Mouse (Mus musculus) olfactory bulb, adult 2 months (tissue): ENCODE measurements around the gene Irf2bpl. TPM values are rescaled to one million over a fixed set of nuclear protein-coding genes. Genes with fewer than 3 reads are reported as not detected.

Experiments
- H3K27ac ChIP-seq: fragments of 200-500 bp; 2 replicates; pipeline ENCODE4 v1.5.1; 2012; ENCODE audit warnings: low read depth, low read length; ENCODE audit not compliant: insufficient read depth
- H3K4me1 ChIP-seq: fragments of 200-500 bp; 2 replicates; pipeline ENCODE4 v1.6.1; 2012; ENCODE audit warnings: low read length; ENCODE audit not compliant: control insufficient read depth, insufficient read depth
- H3K4me3 ChIP-seq: fragments of 200-500 bp; 2 replicates; pipeline ENCODE4 v1.5.1; 2012; ENCODE audit warnings: mild to moderate bottlenecking, low read depth, low read length, moderate library complexity; ENCODE audit not compliant: insufficient read depth
- CTCF ChIP-seq: fragments of 200-500 bp; IDR thresholded peaks from 2 replicates; pipeline ENCODE4 v1.5.1; 2012; ENCODE audit warnings: low read depth, mild to moderate bottlenecking, low read length, moderate library complexity; ENCODE audit not compliant: insufficient read depth
- POLR2A ChIP-seq: fragments of 200-500 bp; IDR thresholded peaks from 2 replicates; pipeline ENCODE4 v1.6.1; 2012; ENCODE audit warnings: mild to moderate bottlenecking, low read depth, low read length, moderate library complexity; ENCODE audit not compliant: insufficient read depth
- WGBS: fragments of 180-500 bp; shearing (Covaris S2); methylation state at CpG from one replicate; pipeline ENCODE4 v1.1.7; 2018; 5-methylcytosine and 5-hydroxymethylcytosine counted together
- polyA plus RNA-seq: library from polyadenylated mRNA; stranded (reverse); fragments of >200 nt; gene quantifications from 2 replicates; pipeline ENCODE4 v1.2.4, GENCODE M21; 2012; ENCODE audit warnings: low replicate concordance; ENCODE audit not compliant: missing spikeins, insufficient read depth, insufficient read length

Gene Irf2bpl
- not detected in 2 replicates for polyA plus RNA-seq

DNA sequence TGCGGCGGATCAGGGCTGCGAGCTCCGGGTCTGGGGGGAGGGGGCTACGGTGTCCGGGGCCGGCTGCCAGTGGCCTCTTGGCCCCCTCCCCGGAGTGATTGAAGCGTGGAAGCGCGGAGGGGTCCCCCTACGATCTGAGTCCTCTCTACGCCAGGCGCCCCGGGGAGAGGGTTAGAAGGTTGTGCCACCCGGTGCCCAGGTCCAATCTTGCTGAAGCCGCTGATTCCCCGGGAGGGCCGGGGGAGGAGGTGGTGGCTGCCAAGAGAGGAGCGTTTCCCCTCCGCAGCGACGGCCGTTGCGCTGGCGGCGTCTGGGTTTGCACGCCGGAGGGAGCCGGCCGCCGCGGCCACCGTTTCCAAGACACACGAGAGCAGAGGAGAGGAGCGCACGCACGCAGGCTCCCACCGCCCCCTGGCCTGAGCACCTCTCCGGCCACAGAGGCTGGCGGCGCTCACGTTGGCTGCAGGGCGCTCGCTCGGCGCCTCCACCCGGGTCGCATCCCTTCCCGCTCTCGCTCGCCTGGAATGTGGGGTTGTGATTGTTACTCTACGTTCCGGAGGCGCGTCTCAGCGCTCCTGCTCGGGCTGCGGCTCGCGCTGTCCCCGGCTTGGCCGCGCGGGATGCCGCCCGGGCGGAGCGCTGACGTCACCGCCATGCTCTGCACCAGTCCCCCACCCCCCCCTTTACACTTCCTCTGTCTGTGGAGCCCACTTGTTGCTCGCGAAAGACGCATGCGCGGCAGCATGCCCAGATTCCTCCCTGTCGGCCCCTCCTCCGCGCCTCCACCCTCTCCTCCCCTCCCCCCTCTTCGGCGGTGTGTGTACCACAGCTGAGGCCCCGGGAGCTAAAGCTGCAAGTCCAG, at the start of gene Irf2bpl:
Irf2bpl (minus strand) TSS at position 602 of the 862 bp plus-strand sequence.
- Histone ChIP-seq H3K4me1 (peaks cover 20% of the 10 kb centered on the region), H3K4me3 (peak within 1 kb of the TSS; percentile 96), H3K27ac (peak within 1 kb of the TSS; percentile 100)
- TF ChIP-seq POLR2A: peak; percentile 99
- TF ChIP-seq CTCF: no peak
- under 1% methylated on average over 81 of the region's 82 CpGs for WGBS

DNA sequence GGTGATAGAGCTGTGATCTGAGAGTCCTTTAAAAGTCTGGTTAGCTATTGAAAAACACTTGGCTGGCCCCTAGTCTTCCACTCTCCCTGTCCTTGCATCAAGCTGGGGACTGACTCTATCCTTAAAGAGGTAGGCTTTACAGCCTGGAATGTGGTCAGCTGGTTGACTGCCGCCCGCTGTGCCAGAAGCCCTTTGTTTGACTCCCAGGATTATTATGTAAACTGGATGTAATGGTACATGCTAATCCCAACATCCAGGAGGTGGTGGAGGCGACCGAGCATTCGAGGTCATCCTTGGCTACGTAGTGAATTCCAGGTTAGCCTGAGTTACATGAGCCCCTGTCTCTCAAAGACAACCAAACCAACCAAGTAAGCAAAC, 48.0 kb upstream of the Irf2bpl start:
- WGBS: 69% methylated on average over 6 of the region's 6 CpGs
- no peak for TF ChIP-seq CTCF
- no peak overlapping the region for H3K27ac ChIP-seq

DNA sequence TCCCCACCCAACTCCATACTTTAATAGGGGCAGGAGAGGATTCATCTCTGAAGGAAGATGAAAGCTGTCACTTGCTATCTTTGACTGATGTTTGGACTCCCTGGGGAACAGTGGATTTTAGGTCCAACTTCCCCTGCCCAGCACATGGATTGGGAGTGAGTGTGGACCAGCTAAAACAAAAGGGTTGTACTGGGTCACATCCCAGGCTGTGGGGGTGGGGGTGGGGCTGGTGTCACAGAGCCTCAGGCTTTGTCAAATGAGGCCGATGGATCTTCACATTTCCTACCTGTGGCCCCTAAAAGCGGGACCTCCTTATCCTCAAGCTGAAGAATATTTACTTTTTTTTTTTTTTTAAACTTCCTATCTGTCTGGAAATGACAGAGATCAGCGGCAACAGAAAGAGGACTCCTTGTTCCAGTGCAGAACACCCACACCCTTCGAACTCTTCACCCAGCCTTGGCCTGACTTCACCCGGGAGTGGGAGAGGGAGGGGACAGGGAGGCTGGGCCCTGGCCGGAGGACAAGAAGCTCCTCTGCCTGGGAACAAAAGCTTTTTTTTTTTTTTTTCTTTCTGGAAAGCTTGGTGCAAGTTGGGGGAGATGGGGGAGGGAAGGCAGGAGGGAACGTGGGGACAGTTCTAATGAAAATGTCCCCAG, 47.4 kb upstream of the Irf2bpl start:
- TF ChIP-seq CTCF (no peak), POLR2A (no peak)
- Histone ChIP-seq H3K4me3 (no peak overlapping the region), H3K4me1 (peaks cover 7% of the 10 kb centered on the region), H3K27ac (0 out of 2 replicates have a peak overlapping the region, but pooled peaks have one; percentile 25)
- 38% methylated on average over 7 of the region's 7 CpGs for WGBS

More for the DNA sequence above, 48.0 kb upstream of the Irf2bpl start:
- no peak overlapping the region for H3K4me3 ChIP-seq
- peaks cover 7% of the 10 kb centered on the region for H3K4me1 ChIP-seq

DNA sequence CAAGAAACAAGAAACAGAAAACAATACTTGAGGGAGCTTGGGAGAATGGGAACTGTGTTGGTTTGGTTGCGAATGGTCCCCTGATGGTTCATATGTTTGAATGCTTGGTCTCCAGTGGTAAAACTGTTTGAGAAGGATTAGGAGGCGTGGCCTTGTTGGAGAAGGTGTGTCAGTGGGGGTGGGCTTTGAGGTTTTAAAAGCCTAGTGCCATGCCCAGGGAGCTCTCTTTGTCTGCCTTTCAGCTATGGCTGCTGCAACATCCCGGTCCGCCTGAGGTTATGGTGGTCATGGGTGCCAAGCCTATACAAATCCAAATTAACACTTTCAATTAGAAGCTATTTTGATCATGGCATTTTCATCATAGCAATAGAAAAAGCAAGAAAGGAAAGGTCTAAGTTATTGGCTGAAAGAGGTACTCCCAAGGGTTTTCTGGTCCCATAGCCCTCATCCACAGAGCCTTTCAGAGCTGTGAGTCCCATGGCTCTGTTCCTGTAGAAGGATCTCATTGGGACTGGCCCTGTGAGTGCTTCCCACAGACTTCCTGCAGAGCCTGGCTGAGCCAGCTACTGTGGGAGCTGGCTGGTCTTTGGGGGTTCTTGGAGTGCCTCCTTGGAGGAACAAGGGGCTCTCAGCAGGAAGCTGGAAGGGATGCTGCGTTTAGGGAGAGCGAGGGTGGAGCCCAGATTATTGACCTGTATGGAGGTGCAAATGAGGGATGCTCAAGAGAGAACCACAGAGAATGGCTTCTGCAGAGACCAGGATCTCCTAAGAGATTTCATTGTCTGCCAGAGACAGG, 46.5 kb upstream of the Irf2bpl start:
- 66% methylated on average over 6 of the region's 6 CpGs for WGBS
- no peak for TF ChIP-seq CTCF
- TF ChIP-seq POLR2A: no peak
- Histone ChIP-seq H3K4me3 (no peak overlapping the region), H3K4me1 (peaks cover 7% of the 10 kb centered on the region), H3K27ac (peak overlapping the region; percentile 25; the same call in 1 of the 2 replicates)

DNA sequence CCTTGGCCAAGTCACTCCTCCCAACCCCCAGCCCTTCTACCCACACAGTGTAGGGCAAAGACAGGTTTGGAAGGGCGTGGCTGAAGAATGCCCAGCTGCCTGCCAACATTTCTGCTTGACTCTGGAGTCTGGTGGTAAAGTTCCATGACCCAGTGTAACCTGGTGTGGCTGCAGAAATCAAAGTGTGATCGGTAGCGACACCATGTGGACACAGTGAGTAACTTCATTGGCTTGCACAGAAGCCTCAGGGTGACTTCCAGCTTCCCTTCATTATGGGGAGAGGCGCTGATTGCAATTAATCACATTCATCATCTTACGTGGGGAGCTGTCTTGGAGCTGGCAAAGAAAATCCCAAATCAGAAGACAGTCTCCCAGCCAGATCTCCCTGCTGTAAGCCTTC, 39.2 kb upstream of the Irf2bpl start:
- TF ChIP-seq CTCF (peak; percentile 47; the same call in 1 of the 2 replicates), POLR2A (no peak)
- 5% methylated on average over 5 of the region's 5 CpGs for WGBS
- Histone ChIP-seq H3K4me1 (peaks cover 10% of the 10 kb centered on the region), H3K27ac (no peak overlapping the region), H3K4me3 (no peak overlapping the region)

DNA sequence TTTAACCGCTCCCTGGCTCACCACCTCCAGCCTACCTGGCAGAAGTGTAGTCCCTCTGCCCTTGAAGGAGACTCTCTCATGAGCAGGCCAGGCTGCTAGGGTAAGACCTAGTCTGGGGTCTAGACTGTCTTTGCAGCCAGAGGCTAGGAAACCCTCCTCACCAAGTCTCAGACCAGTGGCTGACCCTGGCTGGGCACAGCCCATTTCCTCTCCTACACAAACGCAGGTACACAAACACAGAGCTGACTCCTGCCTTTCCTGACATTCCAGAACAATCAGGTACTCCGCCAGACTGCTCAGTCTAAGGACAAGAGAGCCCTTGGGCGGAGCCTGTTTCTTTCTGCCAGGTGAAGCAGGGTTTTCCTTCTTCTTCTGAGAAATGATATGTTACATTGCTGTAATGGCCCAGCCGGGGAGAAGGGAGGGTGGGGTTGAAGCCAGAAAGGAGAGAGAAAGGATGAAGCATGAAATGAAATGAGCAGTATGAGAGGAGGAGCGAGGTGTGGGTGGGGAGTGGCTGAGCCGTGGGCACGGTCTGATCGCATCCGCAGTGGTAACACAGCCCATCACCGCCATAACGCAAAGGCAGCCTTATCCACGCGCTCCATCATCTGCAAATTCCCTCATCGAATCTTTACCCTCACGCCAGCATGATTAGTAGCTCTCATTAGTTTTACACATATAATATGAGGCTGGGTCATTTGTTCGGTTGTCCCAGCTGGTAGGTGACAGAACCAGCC, 34.6 kb upstream of the Irf2bpl start:
- TF ChIP-seq POLR2A (no peak), CTCF (no peak)
- peaks cover 37% of the 10 kb centered on the region for H3K4me1 ChIP-seq
- H3K4me3 ChIP-seq: no peak overlapping the region
- H3K27ac ChIP-seq: 0 out of 2 replicates have a peak overlapping the region, but pooled peaks have one; percentile 5
- WGBS: 56% methylated on average over 17 of the region's 17 CpGs

DNA sequence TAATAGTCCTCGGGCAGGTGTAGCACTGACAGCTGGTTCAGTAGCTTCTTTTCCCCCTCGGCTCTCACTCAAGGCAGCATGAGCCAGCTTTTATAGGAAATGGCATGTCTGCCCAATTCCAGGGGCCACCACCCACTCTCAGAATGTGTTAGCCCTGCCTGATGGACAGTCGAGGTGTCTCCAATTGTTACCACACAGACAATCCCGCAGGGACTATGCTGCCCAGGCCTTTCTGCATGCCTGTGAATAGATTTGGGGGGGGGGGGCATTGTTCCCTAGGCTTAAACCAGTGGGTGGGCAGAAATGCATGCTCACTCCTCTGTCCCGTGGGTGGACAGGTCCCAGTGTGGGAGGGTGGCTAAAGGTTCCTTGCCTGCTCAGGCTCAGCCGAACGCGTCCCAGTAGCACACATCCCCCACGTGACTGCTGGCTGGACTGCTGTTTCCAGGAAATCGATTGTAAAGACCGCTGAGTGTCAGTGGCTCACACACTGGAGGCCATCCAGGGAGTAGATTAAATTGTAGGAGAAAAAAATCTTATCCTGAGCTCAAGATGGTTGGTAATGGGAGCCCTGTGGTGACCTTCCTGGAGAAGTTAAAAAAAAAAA, 33.9 kb upstream of the Irf2bpl start:
- WGBS: 16% methylated on average over 11 of the region's 11 CpGs
- peak overlapping the region; percentile 18; the same call in 1 of the 2 replicates for H3K27ac ChIP-seq

More for the DNA sequence above, 33.9 kb upstream of the Irf2bpl start:
- TF ChIP-seq CTCF (no peak), POLR2A (no peak)
- Histone ChIP-seq H3K4me1 (peaks cover 39% of the 10 kb centered on the region), H3K4me3 (no peak overlapping the region)
